Mouse (Mus musculus) liver, embryonic 14.5 days (tissue): ENCODE data around the gene Pms1.
"Not testable (repeated sequence)": the region's sequence is repeated elsewhere in the genome, so short reads cannot be mapped to it uniquely, and the experiment has no call there.

Source experiments
- CTCF ChIP-seq: IDR thresholded peaks from 2 replicates; pipeline ENCODE4 v1.5.1; 2016; ENCODE audit warnings: antibody characterized with exemption, low read depth, control low read depth
- EP300 ChIP-seq: IDR thresholded peaks from 2 replicates; pipeline ENCODE4 v1.6.1; 2016; ENCODE audit warnings: antibody characterized with exemption, low read depth

DNA sequence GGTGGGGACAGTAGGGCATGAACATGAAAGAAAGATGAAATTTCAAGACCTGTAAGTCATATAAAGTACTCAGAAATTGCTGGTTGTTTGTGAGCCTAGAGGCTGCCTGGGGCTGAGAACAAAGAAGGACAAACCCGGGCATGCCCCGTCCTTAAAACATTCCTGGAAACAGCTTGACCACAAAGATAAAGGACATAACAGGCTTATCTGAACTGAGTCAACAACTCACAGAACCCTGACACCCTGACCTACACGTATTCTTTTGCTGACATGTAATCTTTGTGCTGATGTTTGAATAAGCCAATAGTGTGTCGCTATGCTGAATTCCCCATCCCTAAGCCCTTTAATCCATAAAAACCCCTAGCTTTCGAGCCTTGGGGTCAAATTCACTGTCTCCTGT, 36.7 kb upstream of the Pms1 start:
- peak; percentile 51 for TF ChIP-seq EP300
- TF ChIP-seq CTCF, result not testable (repeated sequence)
